Mouse (Mus musculus) lung, embryonic 16.5 days (tissue): ENCODE data around the gene Hist1h1e. TPM values are rescaled to one million over a fixed set of nuclear protein-coding genes. Genes with fewer than 3 reads are reported as not detected.
A peak's percentile ranks its signal among the peaks of the same experiment; 100 is the strongest.
"Not testable (repeated sequence)": the region's sequence is repeated elsewhere in the genome, so short reads cannot be mapped to it uniquely, and the experiment has no call there.

Experiments
- ATAC-seq: fragments of 200-750 bp; cut with Nextera tagmentation; 2 replicates; pipeline ENCODE4 v1.8.0; 2017; ENCODE audit warnings: low read depth, mild to moderate bottlenecking, moderate library complexity
- H3K27ac ChIP-seq: fragments of 300-500 bp; sonication (generic); 2 replicates; pipeline ENCODE4 v1.5.1; 2014; ENCODE audit warnings: mild to moderate bottlenecking, control low read depth, low read length
- H3K27me3 ChIP-seq: fragments of 300-500 bp; sonication (generic); 2 replicates; pipeline ENCODE4 v1.6.1; 2014; ENCODE audit warnings: low read depth, low read length, mixed read lengths; ENCODE audit not compliant: control insufficient read depth, insufficient read depth
- H3K36me3 ChIP-seq: fragments of 300-500 bp; sonication (generic); 2 replicates; pipeline ENCODE4 v1.6.1; 2014; ENCODE audit warnings: low read length; ENCODE audit not compliant: control insufficient read depth, insufficient read depth
- H3K4me1 ChIP-seq: fragments of 300-500 bp; sonication (generic); replicated peaks from 2 replicates; pipeline ENCODE4 v1.6.1; 2014; ENCODE audit warnings: low read length, mixed read lengths; ENCODE audit not compliant: control insufficient read depth, insufficient read depth
- H3K4me2 ChIP-seq: fragments of 300-500 bp; sonication (generic); 2 replicates; pipeline ENCODE4 v1.6.1; 2014; ENCODE audit warnings: low read depth, low read length, control low read depth
- H3K4me3 ChIP-seq: fragments of 300-500 bp; sonication (generic); 2 replicates; pipeline ENCODE4 v1.5.1; 2014; ENCODE audit warnings: mild to moderate bottlenecking, low read length, control low read depth
- H3K9ac ChIP-seq: fragments of 300-500 bp; sonication (generic); 2 replicates; pipeline ENCODE4 v1.6.1; 2014; ENCODE audit warnings: low read length, control low read depth
- H3K9me3 ChIP-seq: fragments of 300-500 bp; sonication (generic); 2 replicates; pipeline ENCODE4 v1.6.1; 2016; ENCODE audit warnings: low read length; ENCODE audit not compliant: control insufficient read depth
- WGBS: fragments of 180-500 bp; shearing (Covaris S2); extraction: QIAGEN DNeasy Blood & Tissue Kit; methylation state at CpG from one replicate; pipeline ENCODE4 v1.1.7; 2014; 5-methylcytosine and 5-hydroxymethylcytosine counted together
- polyA plus RNA-seq: library from polyadenylated mRNA; unstranded; fragments of >200 nt; fragmentation: Nextera tagmentation; extraction: Ambion mirVana; gene quantifications from 2 replicates; pipeline ENCODE4 v1.2.1, GENCODE M21; 2015

The Hist1h1e gene
- polyA plus RNA-seq, 1 experiment from 2014 or later, result 21.3 TPM

- Histone ChIP-seq H3K9ac (peak overlapping the region; percentile 80), H3K4me3 (peak overlapping the region; percentile 51), H3K27me3 (no peaks in the 10 kb centered on the region), H3K9me3 (no peaks in the 10 kb centered on the region), H3K27ac (peak overlapping the region; percentile 98), H3K4me2 (peak overlapping the region; percentile 83), H3K36me3 (no peaks in the 10 kb centered on the region), H3K4me1 (peaks cover 26% of the 10 kb centered on the region)
- no peak for ATAC-seq
Observed at GRCm38 (mm10) chr13:23584331-23584730, 38.0 kb downstream of the Hist1h1e start.

DNA sequence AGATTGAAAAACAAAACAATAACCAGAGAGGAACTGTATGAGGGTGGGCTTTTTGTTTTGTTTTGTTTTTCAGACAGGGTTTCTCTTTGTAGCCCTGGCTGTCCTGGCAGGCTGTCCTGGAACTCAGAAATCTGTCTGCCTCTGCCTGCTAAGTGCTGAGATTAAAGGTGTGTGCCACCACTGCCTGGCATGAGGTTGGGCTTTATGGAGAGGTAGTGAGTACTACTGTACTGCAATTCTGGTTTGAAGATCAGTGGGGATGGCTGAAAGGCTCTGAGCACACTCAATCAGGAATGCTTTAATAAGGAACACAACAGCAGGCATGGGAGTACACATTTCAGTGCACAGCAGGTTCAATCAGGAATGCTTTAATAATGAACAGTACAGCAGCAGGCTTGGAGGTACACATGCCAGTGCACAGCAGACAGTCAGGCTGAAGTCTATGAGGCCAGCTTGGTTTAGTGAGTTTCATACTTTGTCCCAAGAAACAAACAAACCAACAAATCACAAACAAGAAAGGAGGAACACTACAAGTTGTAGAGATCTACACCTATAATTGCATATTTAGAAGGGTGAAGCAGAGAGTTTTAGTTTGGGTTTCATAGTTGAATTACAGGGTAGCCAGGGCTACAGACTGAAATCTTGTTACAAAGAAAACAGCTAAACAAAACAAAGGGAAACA lies 38.8 kb downstream of the Hist1h1e start:
- peaks cover 26% of the 10 kb centered on the region for H3K4me1 ChIP-seq
- H3K9me3 ChIP-seq, result no peaks in the 10 kb centered on the region
- no peak overlapping the region; the same call in 1 of the 2 replicates for H3K4me2 ChIP-seq
- no peaks in the 10 kb centered on the region for H3K27me3 ChIP-seq
- H3K36me3 ChIP-seq, result no peaks in the 10 kb centered on the region
- ATAC-seq, result no peak
- H3K27ac ChIP-seq, result peak overlapping the region; percentile 94
- H3K4me3 ChIP-seq, result no peak overlapping the region
- H3K9ac ChIP-seq, result 0 out of 2 replicates have a peak overlapping the region, but pooled peaks have one; percentile 26

GRCm38 (mm10) chr13:23582219-23583056 lies 39.9 kb downstream of the Hist1h1e start:
- peak overlapping the region; percentile 86 for H3K4me2 ChIP-seq
- H3K9me3 ChIP-seq, result no peaks in the 10 kb centered on the region
- 6% methylated on average over 6 of the region's 6 CpGs for WGBS
- H3K4me3 ChIP-seq, result peak overlapping the region; percentile 65
- peaks cover 26% of the 10 kb centered on the region for H3K4me1 ChIP-seq
- peak overlapping the region; percentile 77 for H3K9ac ChIP-seq
- no peaks in the 10 kb centered on the region for H3K36me3 ChIP-seq
- H3K27ac ChIP-seq, result peak overlapping the region; percentile 94
- H3K27me3 ChIP-seq, result no peaks in the 10 kb centered on the region
- ATAC-seq, result no peak

DNA sequence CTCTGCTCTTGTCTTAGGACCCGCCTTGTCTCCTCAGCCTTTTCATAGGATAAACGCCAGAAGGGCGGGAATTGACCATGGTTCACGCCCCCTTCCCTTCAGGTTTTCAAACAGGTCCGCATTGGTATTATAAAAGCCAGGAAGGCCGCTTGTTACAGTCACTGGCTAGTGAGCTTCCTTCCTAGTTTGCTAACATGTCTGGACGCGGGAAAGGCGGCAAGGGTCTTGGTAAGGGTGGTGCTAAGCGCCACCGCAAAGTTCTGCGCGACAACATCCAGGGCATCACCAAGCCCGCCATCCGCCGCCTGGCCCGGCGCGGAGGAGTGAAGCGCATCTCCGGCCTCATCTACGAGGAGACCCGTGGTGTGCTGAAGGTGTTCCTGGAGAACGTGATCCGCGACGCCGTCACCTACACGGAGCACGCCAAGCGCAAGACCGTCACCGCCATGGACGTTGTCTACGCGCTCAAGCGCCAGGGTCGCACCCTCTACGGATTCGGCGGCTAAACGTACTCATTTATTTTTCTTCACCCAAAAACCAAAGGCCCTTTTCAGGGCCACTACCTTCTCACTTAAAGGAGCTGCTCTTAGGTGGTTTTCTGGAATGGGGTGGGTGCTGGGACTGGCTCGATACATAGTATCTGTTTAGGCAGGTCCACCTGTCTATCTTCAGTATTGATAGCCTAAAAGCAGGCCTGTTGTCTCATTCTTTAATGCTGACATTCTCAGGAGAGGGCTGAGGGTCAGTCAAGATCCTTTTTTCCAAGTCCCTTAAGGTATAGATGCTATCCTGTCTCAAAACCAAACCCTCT lies 40.7 kb downstream of the Hist1h1e start, which contains the start of gene Hist1h4d:
TSS of gene Hist1h4d (plus strand) at position 191 of the 811 bp plus-strand sequence.
- under 1% methylated on average over 41 of the region's 43 CpGs for WGBS
- H3K27ac ChIP-seq, result peak within 1 kb of the TSS; percentile 94
- H3K9ac ChIP-seq, result peak within 1 kb of the TSS; percentile 77
- peak; percentile 89 for ATAC-seq
- H3K9me3 ChIP-seq, result no peaks in the 10 kb centered on the region
- peak within 1 kb of the TSS; percentile 65 for H3K4me3 ChIP-seq
- peaks cover 29% of the 10 kb centered on the region for H3K4me1 ChIP-seq
- H3K27me3 ChIP-seq, result no peaks in the 10 kb centered on the region
- H3K36me3 ChIP-seq, result no peaks in the 10 kb centered on the region
- peak within 1 kb of the TSS; percentile 86 for H3K4me2 ChIP-seq

GRCm38 (mm10) chr13:23577835-23578234 lies 44.5 kb downstream of the Hist1h1e start:
- no peak overlapping the region; the same call in 1 of the 2 replicates for H3K4me2 ChIP-seq
- WGBS, result 79% methylated on average over 1 of the region's 1 CpGs

GRCm38 (mm10) chr13:23576906-23577639 lies 45.3 kb downstream of the Hist1h1e start:
- Histone ChIP-seq H3K4me2 (peak overlapping the region; percentile 72), H3K36me3 (no peaks in the 10 kb centered on the region), H3K9me3 (no peaks in the 10 kb centered on the region), H3K9ac (peak overlapping the region; percentile 75), H3K27me3 (no peaks in the 10 kb centered on the region), H3K4me3 (peak overlapping the region; percentile 58), H3K27ac (peak overlapping the region; percentile 80), H3K4me1 (peaks cover 13% of the 10 kb centered on the region)
- 18% methylated on average over 6 of the region's 6 CpGs for WGBS
- no peak for ATAC-seq

More at GRCm38 (mm10) chr13:23577835-23578234, 44.5 kb downstream of the Hist1h1e start:
- no peaks in the 10 kb centered on the region for H3K9me3 ChIP-seq
- no peak overlapping the region for H3K27ac ChIP-seq
- H3K4me3 ChIP-seq, result no peak overlapping the region
- H3K4me1 ChIP-seq, result peaks cover 17% of the 10 kb centered on the region
- H3K27me3 ChIP-seq, result no peaks in the 10 kb centered on the region
- H3K36me3 ChIP-seq, result no peaks in the 10 kb centered on the region
- H3K9ac ChIP-seq, result no peak overlapping the region
- no peak for ATAC-seq

DNA sequence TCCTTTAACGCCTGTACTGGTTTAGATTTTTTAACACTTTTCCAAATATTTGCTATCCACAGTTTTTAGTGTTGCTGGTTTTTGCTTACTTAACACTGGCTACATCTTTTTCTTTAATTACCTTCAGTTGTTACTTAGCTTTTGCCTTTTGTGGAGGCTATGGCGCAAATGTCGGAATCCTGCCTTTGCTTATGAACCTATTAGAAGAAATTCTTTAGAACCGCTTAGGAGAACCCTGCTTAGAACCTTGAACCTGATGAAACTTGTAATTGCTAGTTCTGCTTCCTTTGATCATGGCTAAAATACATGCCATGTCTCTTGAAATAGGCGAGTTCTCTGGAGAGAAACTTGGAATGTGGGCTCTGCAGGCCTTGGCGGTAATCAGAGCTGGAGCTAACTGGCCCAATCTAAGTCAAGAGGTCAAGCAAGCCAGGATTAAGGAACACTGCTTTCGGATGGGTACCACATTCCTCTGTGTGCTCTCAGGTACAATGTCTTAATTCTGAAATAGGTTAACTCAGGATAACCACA lies 45.9 kb downstream of the Hist1h1e start:
- peaks cover 10% of the 10 kb centered on the region for H3K4me1 ChIP-seq
- H3K9me3 ChIP-seq, result no peaks in the 10 kb centered on the region
- H3K4me3 ChIP-seq, result peak overlapping the region; percentile 58
- no peaks in the 10 kb centered on the region for H3K27me3 ChIP-seq
- H3K27ac ChIP-seq, result peak overlapping the region; percentile 80
- H3K36me3 ChIP-seq, result no peaks in the 10 kb centered on the region
- ATAC-seq, result no peak
- 3% methylated on average over 7 of the region's 7 CpGs for WGBS
- H3K9ac ChIP-seq, result peak overlapping the region; percentile 75
- peak overlapping the region; percentile 72 for H3K4me2 ChIP-seq

DNA sequence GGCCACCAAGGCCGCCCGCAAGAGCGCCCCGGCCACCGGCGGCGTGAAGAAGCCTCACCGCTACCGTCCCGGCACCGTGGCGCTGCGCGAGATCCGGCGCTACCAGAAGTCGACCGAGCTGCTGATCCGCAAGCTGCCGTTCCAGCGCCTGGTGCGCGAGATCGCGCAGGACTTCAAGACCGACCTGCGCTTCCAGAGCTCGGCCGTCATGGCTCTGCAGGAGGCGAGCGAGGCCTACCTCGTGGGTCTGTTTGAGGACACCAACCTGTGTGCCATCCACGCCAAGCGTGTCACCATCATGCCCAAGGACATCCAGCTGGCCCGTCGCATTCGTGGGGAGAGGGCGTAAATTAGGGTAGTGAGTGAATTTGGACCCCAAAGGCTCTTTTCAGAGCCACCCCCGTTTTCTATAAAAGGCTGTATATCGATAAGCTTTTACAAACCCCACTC lies 46.5 kb downstream of the Hist1h1e start:
- ATAC-seq, H3K9me3 ChIP-seq, H3K27me3 ChIP-seq, H3K4me1 ChIP-seq, H3K36me3 ChIP-seq: not testable (repeated sequence)
- peak overlapping the region; percentile 58 for H3K4me3 ChIP-seq
- H3K4me2 ChIP-seq, result peak overlapping the region; percentile 72
- H3K9ac ChIP-seq, result peak overlapping the region; percentile 75
- WGBS, result 1% methylated on average over 8 of the region's 40 CpGs
- peak overlapping the region; percentile 80 for H3K27ac ChIP-seq
